Mouse (Mus musculus) adrenal gland, postnatal 36 days (tissue): Measurements from ENCODE around the gene Narfl. TPM values are rescaled to one million over a fixed set of nuclear protein-coding genes. Genes with fewer than 3 reads are reported as not detected.

ENCODE experiments used
- DNase-seq, 2 experiments: peaks; one replicate each; pipeline ENCODE4 v3.0.0; 2021; ENCODE audit warnings: mixed read lengths in 1 of 2
- microRNA-seq: library from miRNA; unstranded; fragments of <30 nt; microRNA quantifications from one replicate; pipeline ENCODE4 v1.2.0, GENCODE M21; 2021
- total RNA-seq, 2 experiments: library from RNA; stranded (reverse); gene quantifications; 2 replicates each; pipeline ENCODE4 v1.2.3; 2021

The Narfl gene
- total RNA-seq, 2 experiments from 2014 or later = 26.0 to 31.0 TPM

GRCm38 (mm10) chr17:25829558-25830017 is 56.0 kb downstream of the Narfl start:
- no peak for DNase-seq

- DNase-seq = no peak
Measured at GRCm38 (mm10) chr17:25830200-25830753, 56.7 kb downstream of the Narfl start.

- DNase-seq = no peak
Measured at GRCm38 (mm10) chr17:25830806-25831431, 57.3 kb downstream of the Narfl start.

- peak; percentile 76 to 81 for DNase-seq
Measured at GRCm38 (mm10) chr17:25831451-25832281, 58.1 kb downstream of the Narfl start.

GRCm38 (mm10) chr17:25832436-25833290 is 59.1 kb downstream of the Narfl start:
- DNase-seq = peak; percentile 100

Small RNA genes within 50 kb of the gene (microRNA-seq; reads per million reads assigned to microRNA genes)
- gene Gm25083 (not detected), gene Mir3082 (2.0 reads per million), gene Mir6966 (not detected)

Other genes starting within 250 kb of the Narfl start
- 1 to 10 TPM; 1.3 to 2.5 TPM for gene Sox8, start 203.1 kb upstream of the Narfl start, total RNA-seq
- gene Lmf1, start 194.7 kb upstream of the Narfl start, total RNA-seq = 10 to 100 TPM; 29.6 to 37.9 TPM
- gene Gng13, start 56.6 kb upstream of the Narfl start, total RNA-seq = 1 to 10 TPM; 1.7 to 2.3 TPM
- gene Chtf18, start 46.4 kb upstream of the Narfl start, total RNA-seq = 1 to 10 TPM; 3.6 to 4.0 TPM
- gene Rpusd1, start 46.1 kb upstream of the Narfl start, total RNA-seq = 10 to 100 TPM; 12.5 to 13.4 TPM
- not detected for gene Mslnl, start 37.7 kb upstream of the Narfl start, total RNA-seq
- gene Msln, start 19.4 kb upstream of the Narfl start, total RNA-seq = 1 to 10 TPM; 5.5 to 8.2 TPM
- 10 to 100 TPM; 17.6 to 32.8 TPM for gene Haghl, start 11.9 kb downstream of the Narfl start, total RNA-seq
- gene Ccdc78, start 12.8 kb downstream of the Narfl start, total RNA-seq = not detected
- 10 to 100 TPM; 76.7 to 85.4 TPM for gene Fam173a, start 19.1 kb downstream of the Narfl start, total RNA-seq
- not detected for gene AC134908.4, start 21.9 kb downstream of the Narfl start, total RNA-seq
- 10 to 100 TPM; 24.5 to 27.7 TPM for gene Metrn, start 23.4 kb downstream of the Narfl start, total RNA-seq
- gene Fbxl16, start 35.3 kb downstream of the Narfl start, total RNA-seq = 10 to 100 TPM; 19.4 to 34.2 TPM
- gene Wdr24, start 49.9 kb downstream of the Narfl start, total RNA-seq = 10 to 100 TPM; 16.6 to 20.8 TPM
- 10 to 100 TPM; 87.8 to 93.9 TPM for gene Jmjd8, start 55.1 kb downstream of the Narfl start, total RNA-seq
- gene Stub1, start 59.6 kb downstream of the Narfl start, total RNA-seq = 100 to 1,000 TPM; 167 to 173 TPM
- gene Rhbdl1, start 63.5 kb downstream of the Narfl start, total RNA-seq = 10 to 100 TPM; 17.4 to 20.3 TPM
- gene Gm20683, start 68.0 kb downstream of the Narfl start, total RNA-seq = 10 to 100 TPM in 1 of 2 experiments, 1 to 10 TPM in 1; 9.5 to 13.3 TPM
- 100 to 1,000 TPM in 1 of 2 experiments, 10 to 100 TPM in 1; 97.2 to 104 TPM for gene Rhot2, start 71.1 kb downstream of the Narfl start, total RNA-seq
- 10 to 100 TPM; 12.9 to 15.6 TPM for gene Wdr90, start 87.7 kb downstream of the Narfl start, total RNA-seq
- 100 to 1,000 TPM; 340 to 398 TPM for gene Mcrip2, start 95.0 kb downstream of the Narfl start, total RNA-seq
- 100 to 1,000 TPM; 106 to 124 TPM for gene Mettl26, start 101.3 kb downstream of the Narfl start, total RNA-seq
- 1 to 10 TPM in 1 of 2 experiments, under 1 TPM in 1; 0.99 to 1.2 TPM for gene Wfikkn1, start 107.1 kb downstream of the Narfl start, total RNA-seq
- gene Rab40c, start 146.0 kb downstream of the Narfl start, total RNA-seq = 10 to 100 TPM; 20.6 to 46.0 TPM
- 100 to 1,000 TPM in 1 of 2 experiments, 10 to 100 TPM in 1; 96.8 to 117 TPM for gene Pigq, start 171.2 kb downstream of the Narfl start, total RNA-seq
- not detected for gene Nhlrc4, start 171.2 kb downstream of the Narfl start, total RNA-seq
- not detected for gene A930017K11Rik, start 178.8 kb downstream of the Narfl start, total RNA-seq
- gene Capn15, start 212.0 kb downstream of the Narfl start, total RNA-seq = 10 to 100 TPM; 16.7 to 23.8 TPM